Mouse (Mus musculus) lung, adult 2 months (tissue): ENCODE data around the gene Vamp5.

Experiments used
- CTCF ChIP-seq: fragments of 200-500 bp; IDR thresholded peaks from 2 replicates; pipeline ENCODE4 v1.5.1; 2011; ENCODE audit warnings: mild to moderate bottlenecking, low read length, control low read depth; ENCODE audit not compliant: insufficient read depth
- POLR2A ChIP-seq: fragments of 200-500 bp; IDR thresholded peaks from 2 replicates; pipeline ENCODE4 v1.6.1; 2011; ENCODE audit warnings: low read depth, mild to moderate bottlenecking, control low read depth, low read length, borderline replicate concordance; ENCODE audit errors: extremely low read depth

DNA sequence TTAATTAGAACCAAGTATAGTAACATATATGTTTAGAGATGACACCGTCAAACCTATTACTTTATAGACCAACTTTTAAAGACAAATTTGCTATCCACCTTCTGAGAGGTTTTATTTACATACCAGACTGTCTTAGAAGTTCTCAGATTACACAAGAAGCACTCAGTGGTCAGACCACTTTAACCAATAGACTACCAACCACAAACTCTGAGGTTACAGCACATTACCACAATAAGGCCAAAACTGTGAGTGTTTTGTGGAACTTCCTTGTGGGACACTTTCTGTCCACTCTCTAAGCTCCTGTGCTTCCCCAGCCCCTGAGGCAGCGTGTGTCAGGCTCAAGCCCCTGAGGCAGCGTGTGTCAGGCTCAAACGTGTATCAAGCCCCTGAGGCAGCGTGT is 51.2 kb downstream of the Vamp5 start:
- no peak for TF ChIP-seq CTCF
- TF ChIP-seq POLR2A, result no peak
